Mouse (Mus musculus) forebrain, embryonic 16.5 days (tissue): Measurements from ENCODE around the gene Ttll1. TPM values are rescaled to one million over a fixed set of nuclear protein-coding genes. Genes with fewer than 3 reads are reported as not detected.
"Not testable (repeated sequence)": the region's sequence is repeated elsewhere in the genome, so short reads cannot be mapped to it uniquely, and the experiment has no call there.

Experiments
- ATAC-seq: fragments of 200-750 bp; cut with Nextera tagmentation; 2 replicates; pipeline ENCODE4 v1.8.0; 2017; ENCODE audit warnings: mild to moderate bottlenecking, moderate library complexity
- H3K27ac ChIP-seq: fragments of 300-500 bp; sonication (generic); 2 replicates; pipeline ENCODE4 v1.5.1; 2014; ENCODE audit warnings: low read length, control low read depth
- H3K27me3 ChIP-seq: fragments of 300-500 bp; sonication (generic); replicated peaks from 2 replicates; pipeline ENCODE4 v1.6.1; 2014; ENCODE audit warnings: low read length; ENCODE audit not compliant: control insufficient read depth, insufficient read depth
- H3K36me3 ChIP-seq: fragments of 300-500 bp; sonication (generic); 2 replicates; pipeline ENCODE4 v1.6.1; 2014; ENCODE audit not compliant: control insufficient read depth, insufficient read depth
- H3K4me1 ChIP-seq: fragments of 300-500 bp; sonication (generic); replicated peaks from 2 replicates; pipeline ENCODE4 v1.6.1; 2014; ENCODE audit warnings: low read length; ENCODE audit not compliant: control insufficient read depth, insufficient read depth
- H3K4me2 ChIP-seq: fragments of 300-500 bp; sonication (generic); 2 replicates; pipeline ENCODE4 v1.6.1; 2014; ENCODE audit warnings: mild to moderate bottlenecking, low read length, control low read depth
- H3K4me3 ChIP-seq: fragments of 300-500 bp; sonication (generic); replicated peaks from 2 replicates; pipeline ENCODE4 v1.5.1; 2014; ENCODE audit warnings: mild to moderate bottlenecking, low read length, control low read depth
- H3K9ac ChIP-seq: fragments of 300-500 bp; sonication (generic); replicated peaks from 2 replicates; pipeline ENCODE4 v1.6.1; 2014; ENCODE audit warnings: low read depth, low read length, control low read depth
- H3K9me3 ChIP-seq: fragments of 300-500 bp; sonication (generic); 2 replicates; pipeline ENCODE4 v1.6.1; 2016; ENCODE audit warnings: low read length; ENCODE audit not compliant: control insufficient read depth
- WGBS: fragments of 180-500 bp; shearing (Covaris S2); extraction: QIAGEN DNeasy Blood & Tissue Kit; methylation state at CpG from one replicate; pipeline ENCODE4 v1.1.7; 2014; 5-methylcytosine and 5-hydroxymethylcytosine counted together
- polyA plus RNA-seq: library from polyadenylated mRNA; unstranded; fragments of >200 nt; fragmentation: Nextera tagmentation; extraction: Ambion mirVana; gene quantifications from 2 replicates; pipeline ENCODE4 v1.2.1, GENCODE M21; 2015

Ttll1 gene
- polyA plus RNA-seq, 1 experiment from 2014 or later, result 114 TPM

DNA sequence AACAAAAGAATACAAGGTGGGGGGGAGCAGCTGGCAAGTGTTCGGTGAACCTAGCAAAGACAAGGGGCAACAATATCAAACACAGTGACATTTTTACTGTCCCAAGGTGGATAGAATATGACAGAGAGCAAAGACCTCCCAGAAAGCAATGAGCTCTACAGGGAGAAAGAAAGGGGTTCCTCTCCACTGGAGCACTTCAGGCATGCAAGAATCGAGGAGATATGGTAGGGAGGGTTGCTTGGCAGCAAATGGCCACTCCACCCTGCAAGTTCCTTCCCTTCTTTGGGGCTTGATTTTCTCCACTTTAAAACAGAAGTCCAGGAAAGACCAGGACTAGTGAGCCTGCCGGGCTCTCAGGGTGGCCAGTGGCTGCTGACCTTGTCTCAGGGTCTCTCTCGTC is 44.4 kb downstream of the Ttll1 start:
- Histone ChIP-seq H3K36me3 (no peaks in the 10 kb centered on the region), H3K27me3 (no peaks in the 10 kb centered on the region), H3K9ac (no peak overlapping the region), H3K27ac (no peak overlapping the region), H3K4me3 (no peak overlapping the region), H3K9me3 (no peaks in the 10 kb centered on the region), H3K4me2 (no peak overlapping the region), H3K4me1 (peaks cover 10% of the 10 kb centered on the region)
- no peak for ATAC-seq
- WGBS, result 86% methylated on average over 4 of the region's 4 CpGs

DNA sequence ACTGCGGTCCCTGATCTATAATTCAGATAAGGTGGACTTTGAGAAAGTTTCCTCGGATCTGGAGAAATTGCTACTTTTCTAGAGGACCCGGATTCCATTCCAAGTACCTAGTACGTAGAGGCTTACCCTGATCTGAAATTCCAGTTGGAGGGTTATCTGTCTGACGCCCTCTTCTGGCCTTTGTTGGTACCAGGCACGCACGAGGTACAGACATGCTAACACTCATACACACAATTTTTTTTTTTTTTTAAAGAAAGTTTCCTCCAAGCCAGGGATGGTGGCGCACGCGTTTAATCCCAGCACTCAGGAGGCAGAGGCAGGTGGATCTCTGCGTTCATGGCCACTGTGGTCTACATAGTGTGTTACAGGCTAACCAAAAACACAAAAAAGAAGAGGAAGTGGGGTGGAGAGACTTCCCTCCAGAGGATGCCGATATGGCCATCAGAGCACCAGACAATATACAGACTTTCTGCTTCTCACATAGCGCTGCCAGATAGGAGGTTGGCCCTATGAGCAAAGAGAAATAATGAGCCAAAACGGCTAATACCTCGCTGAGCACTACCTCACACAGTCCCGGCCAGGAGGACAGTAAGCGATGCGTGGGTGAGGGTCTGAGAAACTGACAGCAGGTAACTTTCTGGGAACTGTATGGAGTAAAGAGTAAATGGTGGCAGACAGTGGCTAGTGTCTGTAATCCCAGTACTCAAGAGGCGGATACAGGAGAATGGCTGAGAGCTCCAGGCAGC is 45.6 kb downstream of the Ttll1 start:
- peaks cover 10% of the 10 kb centered on the region for H3K4me1 ChIP-seq
- no peak overlapping the region for H3K27ac ChIP-seq
- no peaks in the 10 kb centered on the region for H3K9me3 ChIP-seq
- H3K4me2 ChIP-seq, result peak overlapping the region; percentile 77
- WGBS, result 81% methylated on average over 19 of the region's 19 CpGs
- no peaks in the 10 kb centered on the region for H3K27me3 ChIP-seq
- H3K9ac ChIP-seq, result no peak overlapping the region
- peak overlapping the region; percentile 58 for H3K4me3 ChIP-seq
- no peaks in the 10 kb centered on the region for H3K36me3 ChIP-seq
- no peak for ATAC-seq

DNA sequence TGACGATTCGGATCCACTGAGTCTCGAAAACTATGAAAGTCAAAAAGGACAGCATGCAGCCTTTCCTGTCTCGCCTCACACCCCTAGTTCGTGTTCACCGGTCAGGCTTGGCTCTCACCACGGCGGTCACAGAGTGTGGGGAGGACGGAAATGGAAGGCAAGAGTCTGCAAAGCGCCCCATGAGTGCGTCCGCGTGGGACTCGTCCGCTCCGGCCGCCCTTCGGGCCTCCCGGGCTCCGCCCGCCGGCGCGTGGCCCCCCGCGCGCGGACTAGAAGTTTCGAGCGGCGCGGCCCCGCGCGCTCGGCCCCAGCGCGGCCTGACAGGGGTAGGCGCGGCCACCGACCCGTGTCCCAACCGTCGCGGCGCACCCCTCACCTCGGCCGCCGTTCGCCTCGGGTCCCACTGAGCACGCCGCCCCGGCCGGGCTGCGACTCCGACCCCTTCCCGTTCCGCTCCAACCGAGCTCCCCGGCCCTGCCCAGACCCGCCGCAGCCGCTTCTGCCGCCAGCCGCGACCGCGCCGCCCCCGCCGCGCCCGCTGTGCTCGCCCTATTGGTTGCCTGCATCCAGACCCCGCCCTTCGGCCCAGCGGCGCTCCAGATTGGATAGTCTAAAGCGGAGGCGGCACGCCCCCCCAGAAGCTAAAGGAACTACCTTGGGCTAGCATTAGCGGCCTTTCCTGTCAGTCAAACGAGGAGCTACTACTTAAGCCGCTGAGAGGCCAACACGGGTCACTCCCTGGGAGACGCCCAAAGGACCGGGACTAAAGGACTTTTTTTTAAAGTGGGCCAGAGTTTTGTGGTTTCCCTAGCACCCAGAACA is 46.4 kb downstream of the Ttll1 start, which contains the start of gene Pacsin2:
TSS of gene Pacsin2 (minus strand) at position 524 of the 822 bp plus-strand sequence.
- H3K4me1 ChIP-seq, result peaks cover 10% of the 10 kb centered on the region
- under 1% methylated on average over 88 of the region's 88 CpGs for WGBS
- no peaks in the 10 kb centered on the region for H3K27me3 ChIP-seq
- H3K36me3 ChIP-seq, result no peaks in the 10 kb centered on the region
- peak within 1 kb of the TSS; percentile 77 for H3K4me2 ChIP-seq
- H3K4me3 ChIP-seq, result peak within 1 kb of the TSS; percentile 58
- ATAC-seq, result peak; percentile 100
- H3K27ac ChIP-seq, result no peak within 1 kb of the TSS
- no peaks in the 10 kb centered on the region for H3K9me3 ChIP-seq
- H3K9ac ChIP-seq, result peak within 1 kb of the TSS; percentile 65

DNA sequence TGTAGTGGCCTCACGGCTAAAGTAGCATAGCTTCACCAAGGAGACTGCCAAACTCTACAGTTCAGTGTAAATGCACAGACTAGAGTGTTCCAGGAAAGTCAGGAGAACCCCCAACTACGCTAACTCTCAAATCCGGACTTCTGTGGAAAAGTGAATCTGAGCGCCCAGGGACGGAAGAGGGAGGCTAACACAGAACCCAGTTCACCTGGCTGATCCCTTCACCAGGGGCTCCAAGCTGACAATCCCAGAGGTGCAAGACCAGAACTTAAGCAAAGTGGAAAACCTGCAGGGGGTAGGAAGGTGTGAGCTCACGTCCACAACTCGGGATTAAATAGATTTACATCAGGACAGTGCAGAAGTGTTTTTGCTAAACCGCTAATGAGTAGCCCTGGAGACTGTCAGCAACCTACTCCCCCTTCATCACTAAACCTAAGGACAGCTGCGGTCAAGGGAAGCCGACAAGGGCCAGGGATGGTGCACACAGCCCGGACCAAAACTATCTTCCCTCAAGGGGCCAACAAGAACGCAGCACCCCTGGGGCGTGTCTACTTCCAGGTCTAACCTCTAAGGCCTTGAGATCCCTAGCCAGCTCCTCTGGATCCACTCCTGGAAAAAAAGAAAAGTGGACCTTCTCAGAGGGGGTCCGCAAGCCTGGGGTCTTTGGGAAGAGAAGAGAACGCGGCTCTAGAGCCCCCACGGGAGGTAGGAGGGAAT is 47.2 kb downstream of the Ttll1 start:
- Histone ChIP-seq H3K36me3 (no peaks in the 10 kb centered on the region), H3K4me1 (peaks cover 10% of the 10 kb centered on the region), H3K4me3 (peak overlapping the region; percentile 58), H3K27ac (no peak overlapping the region), H3K9me3 (no peaks in the 10 kb centered on the region), H3K4me2 (peak overlapping the region; percentile 77), H3K9ac (peak overlapping the region; percentile 65), H3K27me3 (no peaks in the 10 kb centered on the region)
- ATAC-seq, result no peak
- WGBS, result 11% methylated on average over 17 of the region's 17 CpGs

DNA sequence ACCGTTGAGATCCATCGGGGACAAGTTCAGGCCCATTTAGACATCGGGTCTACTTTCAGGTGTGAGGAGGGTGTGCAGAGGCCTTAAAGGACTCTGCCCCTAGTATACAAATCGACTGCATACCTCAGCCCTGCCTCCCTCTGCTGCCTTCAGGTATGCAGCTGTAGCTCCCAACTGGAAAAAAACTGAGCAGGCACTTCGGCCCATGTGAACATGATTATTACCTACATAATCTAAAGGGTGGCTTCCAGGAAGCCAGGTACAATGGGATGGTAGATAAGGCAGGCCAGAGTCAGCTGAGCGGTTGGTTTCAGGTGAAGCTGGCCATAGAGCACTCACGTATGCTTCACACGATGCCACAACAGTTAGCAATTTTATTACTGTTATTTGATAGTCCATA is 48.3 kb downstream of the Ttll1 start:
- not testable (repeated sequence) for ATAC-seq, H3K4me3 ChIP-seq, H3K36me3 ChIP-seq, H3K9me3 ChIP-seq, H3K27me3 ChIP-seq, H3K4me2 ChIP-seq, H3K9ac ChIP-seq, H3K27ac ChIP-seq
- H3K4me1 ChIP-seq, result peaks cover 10% of the 10 kb centered on the region
- WGBS, result 95% methylated on average over 8 of the region's 8 CpGs

DNA sequence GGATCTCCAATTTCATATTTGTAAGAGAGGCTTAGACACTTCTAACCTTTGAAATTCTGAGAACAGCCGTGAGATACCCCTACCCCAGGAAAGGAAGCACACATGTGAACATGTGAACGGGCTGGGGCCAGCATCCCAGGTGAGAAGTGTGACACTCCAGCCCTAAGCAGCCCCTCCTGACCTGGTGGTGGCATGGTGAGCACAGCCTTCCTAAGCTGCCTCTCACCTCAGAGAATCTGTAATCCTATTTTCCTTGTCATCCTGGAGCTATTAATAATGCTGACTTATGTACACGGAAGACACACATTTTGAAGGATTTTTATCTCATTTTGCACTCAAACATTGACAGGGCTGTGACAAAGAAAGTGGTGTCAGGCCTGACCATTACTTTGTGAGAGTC is 49.8 kb downstream of the Ttll1 start:
- Histone ChIP-seq H3K36me3 (no peaks in the 10 kb centered on the region), H3K27me3 (no peaks in the 10 kb centered on the region), H3K4me1 (peaks cover 10% of the 10 kb centered on the region), H3K4me3 (no peak overlapping the region), H3K4me2 (no peak overlapping the region), H3K9me3 (no peaks in the 10 kb centered on the region), H3K27ac (no peak overlapping the region), H3K9ac (no peak overlapping the region)
- ATAC-seq, result no peak
- WGBS, result 90% methylated on average over 3 of the region's 3 CpGs

DNA sequence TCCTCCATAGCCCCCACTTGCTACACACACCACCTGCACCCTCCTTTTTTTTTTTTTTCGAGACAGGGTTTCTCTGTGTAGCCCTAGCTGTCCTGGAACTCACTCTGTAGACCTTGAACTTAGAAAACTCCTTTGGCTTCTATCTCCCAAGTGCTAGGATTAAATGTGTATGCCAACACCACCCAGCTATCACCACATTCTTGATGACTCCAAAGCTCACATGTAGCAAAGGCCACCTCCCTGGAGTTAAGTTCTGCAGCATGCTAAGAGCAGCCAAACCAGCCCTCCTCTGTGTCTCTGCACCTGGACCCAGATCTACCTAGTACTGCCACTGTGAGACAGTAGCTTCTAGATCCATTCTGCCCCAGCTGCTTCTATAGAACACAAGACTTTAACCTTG is 53.2 kb downstream of the Ttll1 start:
- no peak overlapping the region for H3K27ac ChIP-seq
- H3K4me3 ChIP-seq, result no peak overlapping the region
- no peaks in the 10 kb centered on the region for H3K27me3 ChIP-seq
- H3K4me1 ChIP-seq, result no peaks in the 10 kb centered on the region
- no peak for ATAC-seq
- H3K9me3 ChIP-seq, result no peaks in the 10 kb centered on the region
- H3K4me2 ChIP-seq, result no peak overlapping the region
- WGBS, result 100% methylated on average over 1 of the region's 1 CpGs
- H3K36me3 ChIP-seq, result no peaks in the 10 kb centered on the region
- H3K9ac ChIP-seq, result no peak overlapping the region

DNA sequence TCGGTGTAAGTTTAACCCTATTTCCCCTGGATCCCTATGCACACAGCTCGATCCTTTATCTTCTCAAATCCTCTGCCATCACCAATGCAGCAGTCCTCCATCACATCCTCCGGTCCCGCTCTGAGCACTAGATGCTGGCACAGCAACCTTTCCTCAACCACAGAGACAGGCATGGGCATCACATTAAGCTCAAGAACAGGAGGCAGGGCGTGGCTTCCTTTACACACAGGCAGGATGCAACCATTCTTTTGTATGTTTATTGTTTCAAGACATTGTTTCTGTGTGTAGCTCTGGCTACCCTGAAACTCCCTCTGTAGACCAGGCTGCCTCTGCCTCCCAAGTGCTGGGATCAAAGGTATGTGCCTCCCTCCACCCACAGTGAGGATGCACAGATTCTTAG is 55.1 kb downstream of the Ttll1 start:
- Histone ChIP-seq H3K4me2 (no peak overlapping the region), H3K27ac (no peak overlapping the region), H3K4me3 (no peak overlapping the region), H3K27me3 (no peaks in the 10 kb centered on the region), H3K9me3 (no peaks in the 10 kb centered on the region), H3K4me1 (peaks cover 11% of the 10 kb centered on the region), H3K9ac (no peak overlapping the region), H3K36me3 (no peaks in the 10 kb centered on the region)
- ATAC-seq, result no peak
- 92% methylated on average over 5 of the region's 5 CpGs for WGBS

DNA sequence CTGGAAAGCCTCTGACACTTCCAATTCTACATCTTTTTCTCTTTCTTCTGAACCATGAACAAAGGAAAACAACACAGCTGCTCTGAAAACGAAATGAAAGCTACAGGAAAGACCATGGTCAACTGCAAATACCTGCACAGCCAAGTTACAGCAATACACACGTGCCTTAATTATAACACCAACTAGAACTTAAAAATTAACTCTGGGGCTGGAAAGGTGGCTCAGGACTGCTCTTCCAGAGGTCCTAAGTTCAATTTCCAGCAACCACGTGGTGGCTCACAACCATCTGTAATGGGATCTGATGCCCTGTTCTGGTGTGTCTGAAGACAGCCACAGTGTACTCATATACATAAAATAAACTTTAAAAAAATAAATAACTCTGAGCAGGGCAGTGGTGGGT is 55.7 kb downstream of the Ttll1 start:
- WGBS, result 83% methylated on average over 3 of the region's 3 CpGs
- H3K27ac ChIP-seq, result no peak overlapping the region
- H3K9me3 ChIP-seq, result no peaks in the 10 kb centered on the region
- no peak overlapping the region for H3K4me3 ChIP-seq
- no peaks in the 10 kb centered on the region for H3K36me3 ChIP-seq
- ATAC-seq, result no peak
- no peak overlapping the region for H3K4me2 ChIP-seq
- H3K9ac ChIP-seq, result no peak overlapping the region
- no peaks in the 10 kb centered on the region for H3K27me3 ChIP-seq
- peaks cover 11% of the 10 kb centered on the region for H3K4me1 ChIP-seq
